Mouse (Mus musculus) neural tube, embryonic 11.5 days (tissue): Measurements from ENCODE around the gene Pygb. TPM values are rescaled to one million over a fixed set of nuclear protein-coding genes. Genes with fewer than 3 reads are reported as not detected.

Source experiments
- ATAC-seq: fragments of 200-750 bp; cut with Nextera tagmentation; 2 replicates; pipeline ENCODE4 v1.8.0; 2017; ENCODE audit warnings: moderate number of reproducible peaks, mild to moderate bottlenecking, moderate TSS enrichment, moderate library complexity; ENCODE audit not compliant: insufficient read depth, low FRiP score, low TSS enrichment
- DNase-seq: peaks from one replicate; pipeline ENCODE4 v3.0.0-alpha.2; 2015; ENCODE audit warnings: low spot score
- H3K27ac ChIP-seq: fragments of 300-500 bp; sonication (generic); 2 replicates; pipeline ENCODE4 v1.5.1; 2014; ENCODE audit warnings: low read depth, mild to moderate bottlenecking, low read length
- H3K27me3 ChIP-seq: fragments of 300-500 bp; sonication (generic); 2 replicates; pipeline ENCODE4 v1.6.1; 2014; ENCODE audit warnings: mild to moderate bottlenecking, low read length, mixed read lengths; ENCODE audit not compliant: control insufficient read depth, insufficient read depth
- H3K36me3 ChIP-seq: fragments of 300-500 bp; sonication (generic); 2 replicates; pipeline ENCODE4 v1.6.1; 2014; ENCODE audit warnings: mild to moderate bottlenecking, low read length, moderate library complexity, mixed read lengths; ENCODE audit not compliant: control insufficient read depth, insufficient read depth
- H3K4me1 ChIP-seq: fragments of 300-500 bp; sonication (generic); 2 replicates; pipeline ENCODE4 v1.6.1; 2014; ENCODE audit warnings: low read length, mixed read lengths; ENCODE audit not compliant: control insufficient read depth, insufficient read depth
- H3K4me2 ChIP-seq: fragments of 300-500 bp; sonication (generic); 2 replicates; pipeline ENCODE4 v1.6.1; 2014; ENCODE audit warnings: low read depth, mild to moderate bottlenecking, moderate library complexity
- H3K4me3 ChIP-seq: fragments of 300-500 bp; sonication (generic); 2 replicates; pipeline ENCODE4 v1.5.1; 2014; ENCODE audit warnings: low read depth, low read length
- H3K9ac ChIP-seq: fragments of 300-500 bp; sonication (generic); 2 replicates; pipeline ENCODE4 v1.6.1; 2014; ENCODE audit warnings: mild to moderate bottlenecking, low read length
- H3K9me3 ChIP-seq: fragments of 300-500 bp; sonication (generic); 2 replicates; pipeline ENCODE4 v1.6.1; 2016; ENCODE audit warnings: low read length; ENCODE audit not compliant: control insufficient read depth
- WGBS: fragments of 180-500 bp; shearing (Covaris S2); extraction: QIAGEN DNeasy Blood & Tissue Kit; methylation state at CpG from one replicate; pipeline ENCODE4 v1.1.7; 2014; 5-methylcytosine and 5-hydroxymethylcytosine counted together
- polyA plus RNA-seq: library from polyadenylated mRNA; unstranded; fragments of >200 nt; fragmentation: Nextera tagmentation; extraction: Ambion mirVana; gene quantifications from 2 replicates; pipeline ENCODE4 v1.2.1, GENCODE M21; 2014

The Pygb gene
- polyA plus RNA-seq, 1 experiment from 2014 or later = 52.8 TPM

- Histone ChIP-seq H3K36me3 (peaks cover 3% of the 10 kb centered on the region; the same call in 1 of the 2 replicates), H3K9me3 (no peaks in the 10 kb centered on the region), H3K4me3 (no peak overlapping the region), H3K27ac (no peak overlapping the region), H3K4me2 (no peak overlapping the region), H3K4me1 (no peaks in the 10 kb centered on the region), H3K27me3 (no peaks in the 10 kb centered on the region), H3K9ac (no peak overlapping the region)
- WGBS = 92% methylated on average over 8 of the region's 8 CpGs
- DNase-seq (no peak), ATAC-seq (no peak)
These were observed 14.5 kb upstream of the Pygb start for GRCm38 (mm10) chr2:150771996-150772395.

GRCm38 (mm10) chr2:150772466-150773119 is 13.9 kb upstream of the Pygb start:
- 82% methylated on average over 10 of the region's 10 CpGs for WGBS
- Histone ChIP-seq H3K4me1 (no peaks in the 10 kb centered on the region), H3K9ac (no peak overlapping the region), H3K4me2 (no peak overlapping the region), H3K36me3 (peaks cover 3% of the 10 kb centered on the region; the same call in 1 of the 2 replicates), H3K9me3 (no peaks in the 10 kb centered on the region), H3K27me3 (no peaks in the 10 kb centered on the region), H3K27ac (no peak overlapping the region), H3K4me3 (no peak overlapping the region)
- DNase-seq (no peak), ATAC-seq (no peak)

DNA sequence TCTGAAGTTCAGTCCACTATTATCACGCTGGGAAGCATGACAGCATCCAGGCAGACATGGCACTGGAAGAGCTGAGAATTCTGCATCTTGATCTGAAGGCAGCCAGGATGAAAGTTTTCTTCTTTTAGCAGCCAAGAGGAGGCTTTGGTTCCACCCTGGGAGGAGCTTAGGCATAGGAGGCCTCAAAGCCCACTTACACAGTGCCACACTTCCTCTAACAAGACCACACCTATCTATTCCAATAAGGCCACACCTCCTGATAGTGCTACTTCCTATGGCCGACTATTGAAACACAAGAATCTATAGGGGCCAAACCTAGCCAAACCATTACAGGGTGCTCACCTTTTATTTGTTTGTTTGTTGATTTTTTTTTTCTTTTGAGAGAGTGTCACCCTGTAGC is 3.7 kb upstream of the Pygb start:
- H3K4me1 ChIP-seq = peaks cover 4% of the 10 kb centered on the region
- no peaks in the 10 kb centered on the region for H3K36me3 ChIP-seq
- no peak overlapping the region for H3K9ac ChIP-seq
- H3K27ac ChIP-seq = no peak overlapping the region
- no peak for ATAC-seq
- H3K4me2 ChIP-seq = no peak overlapping the region
- no peak for DNase-seq
- 81% methylated on average over 2 of the region's 2 CpGs for WGBS
- no peak overlapping the region for H3K4me3 ChIP-seq
- no peaks in the 10 kb centered on the region for H3K9me3 ChIP-seq
- H3K27me3 ChIP-seq = no peaks in the 10 kb centered on the region

DNA sequence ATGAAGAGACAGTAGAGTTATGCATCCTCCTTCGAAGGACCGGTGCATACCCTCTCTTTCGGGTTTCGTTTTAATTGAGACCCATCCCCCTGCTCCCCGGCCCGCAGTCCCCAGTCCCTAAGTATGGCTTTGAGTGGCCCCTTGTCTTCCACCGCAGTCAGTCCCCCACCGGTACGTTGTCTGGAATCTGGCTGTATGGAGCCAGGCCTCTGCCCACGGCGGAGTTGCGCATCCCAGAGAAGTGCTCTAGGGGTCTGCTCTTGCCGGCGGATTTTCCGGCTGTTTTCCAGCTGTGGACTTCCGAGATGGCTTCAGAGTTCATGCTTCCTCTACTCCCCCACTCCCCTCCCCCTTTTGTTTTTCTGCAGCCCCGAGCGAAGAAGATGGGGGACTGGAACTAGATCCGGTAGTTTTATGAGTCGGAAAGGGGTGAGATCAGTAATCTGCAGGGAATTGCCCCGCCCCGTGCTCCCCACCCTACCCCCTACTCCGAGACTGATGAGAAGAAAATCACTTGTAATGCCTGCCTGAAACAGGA is 768 bp downstream of the Pygb start:
- Histone ChIP-seq H3K27ac (no peak overlapping the region), H3K4me2 (peak overlapping the region; percentile 92), H3K9ac (peak overlapping the region; percentile 62), H3K9me3 (no peaks in the 10 kb centered on the region), H3K27me3 (no peaks in the 10 kb centered on the region), H3K4me3 (peak overlapping the region; percentile 84), H3K36me3 (no peaks in the 10 kb centered on the region), H3K4me1 (peaks cover 8% of the 10 kb centered on the region)
- DNase-seq (peak; percentile 58), ATAC-seq (peak; percentile 14)
- WGBS = under 1% methylated on average over 23 of the region's 23 CpGs

GRCm38 (mm10) chr2:150788768-150789550 is 2.4 kb downstream of the Pygb start:
- 82% methylated on average over 4 of the region's 4 CpGs for WGBS
- Histone ChIP-seq H3K9me3 (no peaks in the 10 kb centered on the region), H3K27me3 (no peaks in the 10 kb centered on the region), H3K4me3 (no peak overlapping the region), H3K4me1 (peaks cover 8% of the 10 kb centered on the region), H3K36me3 (no peaks in the 10 kb centered on the region), H3K27ac (no peak overlapping the region), H3K4me2 (no peak overlapping the region), H3K9ac (no peak overlapping the region)
- DNase-seq (no peak), ATAC-seq (no peak)

- Histone ChIP-seq H3K27ac (no peak overlapping the region), H3K9ac (no peak overlapping the region), H3K4me1 (no peaks in the 10 kb centered on the region), H3K4me3 (no peak overlapping the region), H3K36me3 (no peaks in the 10 kb centered on the region), H3K27me3 (no peaks in the 10 kb centered on the region), H3K4me2 (no peak overlapping the region), H3K9me3 (no peaks in the 10 kb centered on the region)
- WGBS = 58% methylated on average over 4 of the region's 4 CpGs
- no peak for DNase-seq
- ATAC-seq = no peak
These were observed 6.8 kb downstream of the Pygb start for GRCm38 (mm10) chr2:150793320-150793719.

DNA sequence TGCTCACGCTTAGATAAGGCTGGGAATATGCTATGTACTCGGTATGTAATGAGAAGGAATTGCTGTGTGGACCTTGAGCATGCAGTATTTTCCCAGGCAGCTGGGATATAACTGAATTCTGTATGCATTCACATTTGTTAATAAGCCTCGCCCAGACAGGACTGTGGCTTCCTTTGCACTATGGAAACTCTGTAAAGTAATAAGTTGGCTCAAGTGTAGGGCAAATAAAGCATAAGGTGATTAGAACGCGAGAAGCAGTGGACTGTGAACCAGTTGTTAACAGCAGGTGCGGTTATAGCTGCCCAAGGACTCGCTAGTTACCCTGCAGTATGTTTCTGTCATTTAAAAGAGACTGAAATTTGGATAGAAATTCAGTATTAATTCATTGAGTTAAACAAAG is 11.5 kb downstream of the Pygb start:
- no peaks in the 10 kb centered on the region for H3K9me3 ChIP-seq
- no peak overlapping the region for H3K4me3 ChIP-seq
- no peaks in the 10 kb centered on the region for H3K4me1 ChIP-seq
- ATAC-seq (no peak), DNase-seq (no peak)
- H3K27me3 ChIP-seq = no peaks in the 10 kb centered on the region
- no peak overlapping the region for H3K27ac ChIP-seq
- no peak overlapping the region for H3K4me2 ChIP-seq
- 92% methylated on average over 7 of the region's 7 CpGs for WGBS
- no peak overlapping the region for H3K9ac ChIP-seq
- H3K36me3 ChIP-seq = no peaks in the 10 kb centered on the region

DNA sequence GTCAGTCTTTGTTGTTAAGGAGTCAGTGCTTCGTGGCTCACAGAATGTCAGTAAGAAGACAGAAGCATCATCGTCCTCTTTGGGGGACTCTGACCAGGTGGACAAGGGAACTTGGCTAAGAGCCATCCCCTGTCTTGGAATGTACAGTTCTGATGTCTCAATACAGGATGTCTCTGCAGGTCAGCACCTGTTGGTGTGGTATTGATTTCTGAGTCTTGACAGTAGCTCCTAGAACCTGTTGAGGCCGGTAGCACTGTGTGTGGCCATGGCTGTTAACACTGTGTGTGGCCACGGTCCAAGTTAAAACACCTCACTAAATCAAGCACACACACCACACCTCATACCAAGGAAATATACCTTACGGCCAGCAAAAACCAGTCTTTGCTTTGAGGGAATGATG is 14.1 kb downstream of the Pygb start:
- no peaks in the 10 kb centered on the region for H3K9me3 ChIP-seq
- ATAC-seq (no peak), DNase-seq (no peak)
- H3K4me3 ChIP-seq = no peak overlapping the region
- H3K27me3 ChIP-seq = no peaks in the 10 kb centered on the region
- H3K27ac ChIP-seq = no peak overlapping the region
- H3K36me3 ChIP-seq = no peaks in the 10 kb centered on the region; the same call in 1 of the 2 replicates
- H3K4me2 ChIP-seq = no peak overlapping the region
- WGBS = 90% methylated on average over 5 of the region's 5 CpGs
- no peaks in the 10 kb centered on the region for H3K4me1 ChIP-seq
- H3K9ac ChIP-seq = no peak overlapping the region
